Mouse (Mus musculus): ENCODE measurements around the gene Myo1g. TPM values are rescaled to one million over a fixed set of nuclear protein-coding genes. Genes with fewer than 3 reads are reported as not detected.

Gene Myo1g
- total and polyA plus RNA-seq, 2 experiments from 2014 or later, result 0.62 to 1.5 TPM

- no peak overlapping the region for H3K9ac ChIP-seq (replicated peaks; ENCODE audit: low read length, poor library complexity, severe bottlenecking)
- 63% methylated on average over 1 of the region's 1 CpGs for WGBS
- no peaks in the 10 kb centered on the region for H3K9me3 ChIP-seq (ENCODE audit: low read length)
- ATAC-seq (ENCODE audit: low FRiP score), result no peak
- no peaks in the 10 kb centered on the region for H3K27me3 ChIP-seq (ENCODE audit: insufficient read depth, low read length)
- no peaks in the 10 kb centered on the region for H3K4me1 ChIP-seq (ENCODE audit: insufficient read depth, low read length)
- H3K36me3 ChIP-seq (ENCODE audit: insufficient read depth, low read length), result peaks cover 19% of the 10 kb centered on the region
- no peak overlapping the region for H3K27ac ChIP-seq (ENCODE audit: low read depth, low read length)
- no peak for DNase-seq (ENCODE audit: low spot score)
- no peak; the same call in 1 of the 2 replicates for TF ChIP-seq CTCF (IDR thresholded peaks at IDR 0.05)
- no peak overlapping the region for H3K4me3 ChIP-seq (ENCODE audit: low read depth, low read length)
- H3K4me2 ChIP-seq (ENCODE audit: low read depth, low read length, poor library complexity, severe bottlenecking), result no peak overlapping the region
These were observed 2.9 kb upstream of the Myo1g start for GRCm38 (mm10) chr11:6523662-6524088.

GRCm38 (mm10) chr11:6522782-6523525, 2.2 kb upstream of the Myo1g start:
- no peak overlapping the region for H3K9ac ChIP-seq (replicated peaks; ENCODE audit: low read length, poor library complexity, severe bottlenecking)
- H3K27ac ChIP-seq (ENCODE audit: low read depth, low read length), result no peak overlapping the region
- no peaks in the 10 kb centered on the region for H3K27me3 ChIP-seq (ENCODE audit: insufficient read depth, low read length)
- H3K4me1 ChIP-seq (ENCODE audit: insufficient read depth, low read length), result no peaks in the 10 kb centered on the region
- H3K4me3 ChIP-seq (ENCODE audit: low read depth, low read length), result no peak overlapping the region
- TF ChIP-seq CTCF (IDR thresholded peaks at IDR 0.05), result no peak
- ATAC-seq (ENCODE audit: low FRiP score) (no peak), DNase-seq (ENCODE audit: low spot score) (no peak)
- H3K4me2 ChIP-seq (ENCODE audit: low read depth, low read length, poor library complexity, severe bottlenecking), result no peak overlapping the region
- no peaks in the 10 kb centered on the region for H3K9me3 ChIP-seq (ENCODE audit: low read length)
- peaks cover 19% of the 10 kb centered on the region for H3K36me3 ChIP-seq (ENCODE audit: insufficient read depth, low read length)
- 80% methylated on average over 9 of the region's 9 CpGs for WGBS

GRCm38 (mm10) chr11:6519491-6520033, 1.2 kb downstream of the Myo1g start:
- TF ChIP-seq CTCF (IDR thresholded peaks at IDR 0.05), result no peak
- Histone ChIP-seq H3K27ac (ENCODE audit: low read depth, low read length) (no peak overlapping the region), H3K4me3 (ENCODE audit: low read depth, low read length) (no peak overlapping the region), H3K9me3 (ENCODE audit: low read length) (no peaks in the 10 kb centered on the region), H3K36me3 (ENCODE audit: insufficient read depth, low read length) (peaks cover 2% of the 10 kb centered on the region), H3K9ac (replicated peaks; ENCODE audit: low read length, poor library complexity, severe bottlenecking) (no peak overlapping the region), H3K4me1 (ENCODE audit: insufficient read depth, low read length) (no peaks in the 10 kb centered on the region), H3K4me2 (ENCODE audit: low read depth, low read length, poor library complexity, severe bottlenecking) (no peak overlapping the region), H3K27me3 (ENCODE audit: insufficient read depth, low read length) (no peaks in the 10 kb centered on the region)
- DNase-seq (ENCODE audit: low spot score) (no peak), ATAC-seq (ENCODE audit: low FRiP score) (no peak)
- 73% methylated on average over 11 of the region's 11 CpGs for WGBS

- no peaks in the 10 kb centered on the region for H3K9me3 ChIP-seq (ENCODE audit: low read length)
- H3K4me1 ChIP-seq (ENCODE audit: insufficient read depth, low read length), result no peaks in the 10 kb centered on the region
- no peak overlapping the region for H3K4me2 ChIP-seq (ENCODE audit: low read depth, low read length, poor library complexity, severe bottlenecking)
- DNase-seq (ENCODE audit: low spot score) (peak; percentile 58), ATAC-seq (ENCODE audit: low FRiP score) (no peak)
- 47% methylated on average over 7 of the region's 7 CpGs for WGBS
- no peaks in the 10 kb centered on the region for H3K27me3 ChIP-seq (ENCODE audit: insufficient read depth, low read length)
- no peak overlapping the region for H3K9ac ChIP-seq (replicated peaks; ENCODE audit: low read length, poor library complexity, severe bottlenecking)
- no peak for TF ChIP-seq CTCF (IDR thresholded peaks at IDR 0.05)
- H3K27ac ChIP-seq (ENCODE audit: low read depth, low read length), result no peak overlapping the region
- H3K36me3 ChIP-seq (ENCODE audit: insufficient read depth, low read length), result no peaks in the 10 kb centered on the region
- no peak overlapping the region for H3K4me3 ChIP-seq (ENCODE audit: low read depth, low read length)
These were observed 5.9 kb downstream of the Myo1g start for GRCm38 (mm10) chr11:6514837-6515236.

- ATAC-seq (ENCODE audit: low FRiP score), result no peak
- no peak for DNase-seq (ENCODE audit: low spot score)
- 57% methylated on average over 1 of the region's 1 CpGs for WGBS
- Histone ChIP-seq H3K27me3 (ENCODE audit: insufficient read depth, low read length) (no peaks in the 10 kb centered on the region), H3K9ac (replicated peaks; ENCODE audit: low read length, poor library complexity, severe bottlenecking) (no peak overlapping the region), H3K9me3 (ENCODE audit: low read length) (no peaks in the 10 kb centered on the region), H3K27ac (ENCODE audit: low read depth, low read length) (no peak overlapping the region), H3K36me3 (ENCODE audit: insufficient read depth, low read length) (no peaks in the 10 kb centered on the region), H3K4me1 (ENCODE audit: insufficient read depth, low read length) (no peaks in the 10 kb centered on the region), H3K4me3 (ENCODE audit: low read depth, low read length) (no peak overlapping the region), H3K4me2 (ENCODE audit: low read depth, low read length, poor library complexity, severe bottlenecking) (no peak overlapping the region)
- TF ChIP-seq CTCF (IDR thresholded peaks at IDR 0.05), result no peak
These were observed 12.4 kb downstream of the Myo1g start for GRCm38 (mm10) chr11:6508269-6508876.

GRCm38 (mm10) chr11:6506516-6506915, 14.2 kb downstream of the Myo1g start:
- no peak for TF ChIP-seq CTCF (IDR thresholded peaks at IDR 0.05)
- no peaks in the 10 kb centered on the region for H3K4me1 ChIP-seq (ENCODE audit: insufficient read depth, low read length)
- H3K27me3 ChIP-seq (ENCODE audit: insufficient read depth, low read length), result no peaks in the 10 kb centered on the region
- no peak overlapping the region for H3K4me2 ChIP-seq (ENCODE audit: low read depth, low read length, poor library complexity, severe bottlenecking)
- H3K36me3 ChIP-seq (ENCODE audit: insufficient read depth, low read length), result no peaks in the 10 kb centered on the region
- ATAC-seq (ENCODE audit: low FRiP score) (no peak), DNase-seq (ENCODE audit: low spot score) (no peak)
- H3K9ac ChIP-seq (replicated peaks; ENCODE audit: low read length, poor library complexity, severe bottlenecking), result no peak overlapping the region
- no peak overlapping the region for H3K27ac ChIP-seq (ENCODE audit: low read depth, low read length)
- H3K4me3 ChIP-seq (ENCODE audit: low read depth, low read length), result no peak overlapping the region
- no peaks in the 10 kb centered on the region for H3K9me3 ChIP-seq (ENCODE audit: low read length)
- WGBS, result 84% methylated on average over 9 of the region's 9 CpGs

All from midbrain, postnatal 0 days (tissue).